Mouse (Mus musculus) embryonic facial prominence, embryonic 15.5 days (tissue): Measurements from ENCODE around the gene Akt3. TPM values are rescaled to one million over a fixed set of nuclear protein-coding genes. Genes with fewer than 3 reads are reported as not detected.
A peak's percentile ranks its signal among the peaks of the same experiment; 100 is the strongest.

ENCODE experiments used
- ATAC-seq: fragments of 200-750 bp; cut with Nextera tagmentation; 2 replicates; pipeline ENCODE4 v1.8.0; 2017; ENCODE audit warnings: low read depth, moderate TSS enrichment; ENCODE audit not compliant: insufficient number of reproducible peaks, low FRiP score, low TSS enrichment
- H3K27ac ChIP-seq: fragments of 300-500 bp; sonication (generic); replicated peaks from 2 replicates; pipeline ENCODE4 v1.5.1; 2015; ENCODE audit warnings: mild to moderate bottlenecking, inconsistent platforms
- H3K27me3 ChIP-seq: fragments of 300-500 bp; sonication (generic); 2 replicates; pipeline ENCODE4 v1.6.1; 2015; ENCODE audit warnings: inconsistent platforms
- H3K36me3 ChIP-seq: fragments of 300-500 bp; sonication (generic); 2 replicates; pipeline ENCODE4 v1.6.1; 2015; ENCODE audit warnings: mild to moderate bottlenecking, inconsistent platforms
- H3K4me1 ChIP-seq: fragments of 300-500 bp; sonication (generic); 2 replicates; pipeline ENCODE4 v1.6.1; 2015; ENCODE audit warnings: inconsistent platforms
- H3K4me2 ChIP-seq: fragments of 300-500 bp; sonication (generic); replicated peaks from 2 replicates; pipeline ENCODE4 v1.6.1; 2015; ENCODE audit warnings: mild to moderate bottlenecking, inconsistent platforms
- H3K4me3 ChIP-seq: fragments of 300-500 bp; sonication (generic); replicated peaks from 2 replicates; pipeline ENCODE4 v1.5.1; 2015; ENCODE audit warnings: mild to moderate bottlenecking, inconsistent platforms
- H3K9ac ChIP-seq: fragments of 300-500 bp; sonication (generic); 2 replicates; pipeline ENCODE4 v1.6.1; 2015; ENCODE audit warnings: inconsistent platforms
- H3K9me3 ChIP-seq: fragments of 300-500 bp; sonication (generic); replicated peaks from 2 replicates; pipeline ENCODE4 v1.6.1; 2016; ENCODE audit warnings: inconsistent platforms
- WGBS: fragments of 180-500 bp; shearing (Covaris S2); methylation state at CpG from one replicate; pipeline ENCODE4 v1.1.7; 2015; 5-methylcytosine and 5-hydroxymethylcytosine counted together
- polyA plus RNA-seq: library from polyadenylated mRNA; unstranded; fragments of >200 nt; fragmentation: Nextera tagmentation; extraction: Ambion mirVana; gene quantifications from 2 replicates; pipeline ENCODE4 v1.2.1, GENCODE M21; 2015

The Akt3 gene
- polyA plus RNA-seq, 1 experiment from 2014 or later = 5.2 TPM

DNA sequence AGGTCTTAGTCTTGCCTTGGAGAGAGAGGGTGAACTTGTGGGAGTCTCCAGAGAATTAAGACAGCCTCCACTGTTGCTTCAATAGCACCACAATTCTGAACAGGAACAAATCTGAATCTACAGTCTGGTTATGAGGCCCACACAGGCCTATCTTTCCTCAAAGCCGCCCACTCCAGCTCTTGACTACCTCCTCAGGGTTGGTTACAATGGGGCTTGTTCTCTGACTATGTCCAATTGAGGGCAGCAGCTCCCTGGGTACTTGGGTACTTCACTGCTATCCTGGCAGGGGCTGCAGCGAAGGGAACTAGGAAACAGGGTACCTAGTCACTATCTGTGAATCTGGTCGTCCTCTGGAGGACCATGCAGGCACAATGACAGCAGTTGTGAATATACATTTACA is 230.3 kb downstream of the Akt3 start:
- Histone ChIP-seq H3K36me3 (0 out of 2 replicates have a peak, but pooled peaks cover 2% of the 10 kb centered on the region), H3K9me3 (no peaks in the 10 kb centered on the region), H3K27ac (no peak overlapping the region), H3K4me2 (no peak overlapping the region), H3K4me1 (no peaks in the 10 kb centered on the region), H3K27me3 (no peaks in the 10 kb centered on the region), H3K9ac (no peak overlapping the region), H3K4me3 (no peak overlapping the region)
- no peak for ATAC-seq
- 79% methylated on average over 3 of the region's 3 CpGs for WGBS

DNA sequence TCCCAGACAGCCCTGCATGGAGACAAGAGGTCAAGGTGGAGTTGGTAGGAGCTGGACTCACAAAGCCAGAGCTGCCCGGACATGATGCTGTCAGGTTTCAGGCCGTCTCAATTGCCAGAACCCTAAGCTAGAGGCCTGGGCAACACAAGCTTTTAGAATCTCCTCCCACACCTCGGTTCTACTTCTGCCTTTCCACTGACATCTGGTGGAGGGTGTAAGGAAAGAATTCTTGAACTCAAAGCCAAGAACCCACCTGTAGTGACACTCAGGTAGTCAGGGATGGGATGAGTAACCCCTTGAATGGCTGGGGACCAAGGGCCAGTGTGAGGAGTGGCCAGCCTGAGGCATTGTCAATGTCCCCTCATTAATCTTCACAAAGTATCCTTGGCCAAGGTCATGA is 235.3 kb downstream of the Akt3 start:
- Histone ChIP-seq H3K27me3 (no peaks in the 10 kb centered on the region), H3K4me2 (no peak overlapping the region), H3K9ac (no peak overlapping the region), H3K27ac (no peak overlapping the region), H3K4me1 (no peaks in the 10 kb centered on the region), H3K9me3 (no peaks in the 10 kb centered on the region), H3K36me3 (peaks cover 7% of the 10 kb centered on the region; the same call in 1 of the 2 replicates), H3K4me3 (no peak overlapping the region)
- no peak for ATAC-seq
- WGBS = 66% methylated on average over 3 of the region's 3 CpGs

GRCm38 (mm10) chr1:177019668-177020067 is 238.3 kb downstream of the Akt3 start:
- 93% methylated on average over 5 of the region's 5 CpGs for WGBS
- no peak overlapping the region for H3K27ac ChIP-seq

GRCm38 (mm10) chr1:177018750-177019149 is 239.3 kb downstream of the Akt3 start:
- Histone ChIP-seq H3K4me3 (no peak overlapping the region), H3K27me3 (no peaks in the 10 kb centered on the region), H3K9ac (no peak overlapping the region), H3K4me2 (no peak overlapping the region), H3K9me3 (no peaks in the 10 kb centered on the region), H3K36me3 (peaks cover 5% of the 10 kb centered on the region; the same call in 1 of the 2 replicates), H3K4me1 (peaks cover 15% of the 10 kb centered on the region), H3K27ac (no peak overlapping the region)
- 38% methylated on average over 1 of the region's 1 CpGs for WGBS
- no peak for ATAC-seq

More at GRCm38 (mm10) chr1:177019668-177020067, 238.3 kb downstream of the Akt3 start:
- ATAC-seq = no peak
- Histone ChIP-seq H3K9ac (no peak overlapping the region), H3K36me3 (peaks cover 5% of the 10 kb centered on the region; the same call in 1 of the 2 replicates), H3K4me2 (no peak overlapping the region), H3K4me3 (no peak overlapping the region), H3K27me3 (no peaks in the 10 kb centered on the region), H3K9me3 (no peaks in the 10 kb centered on the region), H3K4me1 (peaks cover 7% of the 10 kb centered on the region)

- Histone ChIP-seq H3K4me3 (no peak overlapping the region), H3K36me3 (no peaks in the 10 kb centered on the region; the same call in 1 of the 2 replicates), H3K4me2 (no peak overlapping the region), H3K4me1 (peaks cover 18% of the 10 kb centered on the region), H3K9me3 (no peaks in the 10 kb centered on the region), H3K27ac (no peak overlapping the region), H3K9ac (no peak overlapping the region), H3K27me3 (no peaks in the 10 kb centered on the region)
- 75% methylated on average over 2 of the region's 2 CpGs for WGBS
- no peak for ATAC-seq
These were observed 241.3 kb downstream of the Akt3 start for GRCm38 (mm10) chr1:177016729-177017128.

DNA sequence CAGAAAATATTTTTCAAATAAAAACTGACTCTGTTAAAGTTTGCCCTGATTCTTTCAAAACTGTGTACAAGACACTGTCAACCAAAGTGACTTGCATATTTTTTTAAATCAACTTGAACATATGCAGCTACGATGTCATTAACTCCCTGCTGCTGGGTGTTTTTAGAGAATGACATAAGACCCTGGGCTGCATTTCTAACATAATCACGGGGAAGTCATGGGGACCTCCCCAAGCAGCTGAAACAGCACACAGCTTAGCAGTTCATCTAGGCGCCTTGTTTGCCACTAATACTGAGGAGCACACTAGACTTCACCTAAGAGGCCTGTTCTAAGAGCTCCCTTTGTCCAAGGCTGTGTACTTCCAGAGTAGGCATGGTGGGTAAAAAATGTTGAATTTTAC is 242.1 kb downstream of the Akt3 start:
- WGBS = 54% methylated on average over 3 of the region's 3 CpGs
- H3K4me3 ChIP-seq = no peak overlapping the region
- H3K4me2 ChIP-seq = no peak overlapping the region
- ATAC-seq = no peak
- peaks cover 22% of the 10 kb centered on the region for H3K4me1 ChIP-seq
- H3K36me3 ChIP-seq = no peaks in the 10 kb centered on the region; the same call in 1 of the 2 replicates
- H3K27ac ChIP-seq = no peak overlapping the region
- H3K27me3 ChIP-seq = no peaks in the 10 kb centered on the region
- no peaks in the 10 kb centered on the region for H3K9me3 ChIP-seq
- H3K9ac ChIP-seq = no peak overlapping the region

GRCm38 (mm10) chr1:177014921-177015439 is 243.0 kb downstream of the Akt3 start:
- H3K9me3 ChIP-seq = no peaks in the 10 kb centered on the region
- peak; percentile 31; the same call in 1 of the 2 replicates for ATAC-seq
- 44% methylated on average over 6 of the region's 6 CpGs for WGBS

DNA sequence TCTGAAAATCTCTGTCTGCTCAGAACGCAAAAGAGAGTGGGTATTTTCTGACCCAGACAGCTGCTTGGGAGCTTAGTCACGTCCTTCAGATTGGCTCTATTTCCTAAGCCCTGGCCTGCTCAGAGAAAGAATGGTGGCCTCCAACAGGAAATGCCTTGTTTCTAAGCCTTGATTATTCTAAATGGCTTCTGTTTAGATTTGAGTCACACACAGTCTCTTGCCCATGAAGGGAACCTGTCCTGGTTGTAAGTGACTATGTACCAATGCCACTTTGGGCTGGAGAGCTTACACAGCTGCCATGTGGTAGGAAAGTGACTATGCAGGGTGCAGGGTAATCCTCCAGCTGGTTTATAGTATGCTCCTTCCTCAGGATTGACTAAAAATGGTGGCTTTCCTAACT is 243.7 kb downstream of the Akt3 start:
- H3K27me3 ChIP-seq = no peaks in the 10 kb centered on the region
- H3K4me1 ChIP-seq = peaks cover 32% of the 10 kb centered on the region
- H3K36me3 ChIP-seq = no peaks in the 10 kb centered on the region; the same call in 1 of the 2 replicates
- peak overlapping the region; percentile 18 for H3K27ac ChIP-seq
- H3K9ac ChIP-seq = no peak overlapping the region
- 47% methylated on average over 2 of the region's 2 CpGs for WGBS
- ATAC-seq = no peak
- H3K4me2 ChIP-seq = no peak overlapping the region
- H3K9me3 ChIP-seq = no peaks in the 10 kb centered on the region
- H3K4me3 ChIP-seq = no peak overlapping the region

More at GRCm38 (mm10) chr1:177014921-177015439, 243.0 kb downstream of the Akt3 start:
- H3K36me3 ChIP-seq = no peaks in the 10 kb centered on the region; the same call in 1 of the 2 replicates
- no peak overlapping the region for H3K4me3 ChIP-seq
- H3K9ac ChIP-seq = no peak overlapping the region
- no peaks in the 10 kb centered on the region for H3K27me3 ChIP-seq
- H3K4me2 ChIP-seq = no peak overlapping the region
- peaks cover 32% of the 10 kb centered on the region for H3K4me1 ChIP-seq
- H3K27ac ChIP-seq = peak overlapping the region; percentile 58

DNA sequence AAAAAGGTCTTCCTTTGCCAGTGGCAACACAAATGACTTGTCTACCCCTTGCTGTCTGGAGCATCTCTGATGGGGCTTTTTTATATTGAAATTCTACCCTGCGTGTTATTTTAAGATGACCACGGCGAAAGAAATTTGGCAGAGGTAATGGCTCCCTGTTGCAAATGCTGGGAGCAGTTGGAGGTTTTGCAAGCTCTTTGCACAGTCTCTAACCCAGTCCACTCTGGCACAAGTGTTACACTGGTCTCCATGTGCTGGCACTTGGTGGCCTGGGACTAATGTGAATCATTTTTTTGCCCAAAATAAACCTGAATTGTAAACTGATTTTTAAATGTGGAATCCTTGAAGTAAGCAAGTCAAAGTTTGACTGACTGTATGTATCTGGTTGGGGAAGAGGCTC is 244.2 kb downstream of the Akt3 start:
- 63% methylated on average over 3 of the region's 3 CpGs for WGBS

GRCm38 (mm10) chr1:177013313-177013712 is 244.7 kb downstream of the Akt3 start:
- 82% methylated on average over 1 of the region's 1 CpGs for WGBS
- Histone ChIP-seq H3K4me3 (no peak overlapping the region), H3K4me1 (peaks cover 32% of the 10 kb centered on the region), H3K36me3 (no peaks in the 10 kb centered on the region), H3K4me2 (no peak overlapping the region), H3K27ac (no peak overlapping the region), H3K9ac (no peak overlapping the region), H3K9me3 (no peaks in the 10 kb centered on the region), H3K27me3 (no peaks in the 10 kb centered on the region)
- ATAC-seq = no peak

More for the DNA sequence above, 244.2 kb downstream of the Akt3 start:
- no peak overlapping the region for H3K4me3 ChIP-seq
- no peak overlapping the region for H3K9ac ChIP-seq
- H3K27ac ChIP-seq = no peak overlapping the region; the same call in 1 of the 2 replicates
- no peak for ATAC-seq
- no peaks in the 10 kb centered on the region for H3K9me3 ChIP-seq
- H3K4me2 ChIP-seq = no peak overlapping the region
- no peaks in the 10 kb centered on the region for H3K27me3 ChIP-seq
- peaks cover 32% of the 10 kb centered on the region for H3K4me1 ChIP-seq
- no peaks in the 10 kb centered on the region; the same call in 1 of the 2 replicates for H3K36me3 ChIP-seq

DNA sequence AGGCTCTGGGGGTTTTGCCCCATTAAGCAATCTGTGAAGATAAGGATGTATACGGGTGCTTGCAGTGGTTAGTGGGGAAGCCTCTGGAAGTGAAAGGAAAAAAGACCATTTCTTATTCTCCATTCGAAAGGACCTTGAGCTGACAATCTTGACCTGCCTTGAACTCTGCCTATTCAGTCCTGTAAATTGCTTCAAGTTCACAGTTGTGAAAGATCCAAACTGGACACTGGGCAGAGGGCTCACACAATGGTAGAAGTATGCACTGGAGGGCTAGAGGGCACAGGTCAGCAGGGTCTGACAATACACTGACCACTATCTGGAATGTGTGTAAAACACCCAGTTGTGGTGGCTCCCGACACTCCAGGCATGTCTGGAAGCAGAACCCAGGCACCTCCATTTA is 245.2 kb downstream of the Akt3 start:
- Histone ChIP-seq H3K9ac (no peak overlapping the region), H3K9me3 (no peaks in the 10 kb centered on the region), H3K27ac (no peak overlapping the region), H3K36me3 (no peaks in the 10 kb centered on the region), H3K4me2 (no peak overlapping the region), H3K27me3 (no peaks in the 10 kb centered on the region), H3K4me1 (peaks cover 32% of the 10 kb centered on the region), H3K4me3 (no peak overlapping the region)
- no peak for ATAC-seq
- 76% methylated on average over 3 of the region's 3 CpGs for WGBS

- H3K4me2 ChIP-seq = no peak overlapping the region
- H3K9ac ChIP-seq = no peak overlapping the region
- WGBS = 71% methylated on average over 13 of the region's 13 CpGs
- no peak overlapping the region for H3K4me3 ChIP-seq
- no peaks in the 10 kb centered on the region for H3K9me3 ChIP-seq
- no peaks in the 10 kb centered on the region for H3K27me3 ChIP-seq
- no peaks in the 10 kb centered on the region for H3K36me3 ChIP-seq
- H3K4me1 ChIP-seq = peaks cover 32% of the 10 kb centered on the region
- H3K27ac ChIP-seq = peak overlapping the region; percentile 39; the same call in 1 of the 2 replicates
- no peak; the same call in 1 of the 2 replicates for ATAC-seq
These were observed 246.3 kb downstream of the Akt3 start for GRCm38 (mm10) chr1:177011688-177012087.
